Mouse (Mus musculus): ENCODE data around the gene Ddx19a.
"Not testable (repeated sequence)": the region's sequence is repeated elsewhere in the genome, so short reads cannot be mapped to it uniquely, and the experiment has no call there.

The Ddx19a gene

DNA sequence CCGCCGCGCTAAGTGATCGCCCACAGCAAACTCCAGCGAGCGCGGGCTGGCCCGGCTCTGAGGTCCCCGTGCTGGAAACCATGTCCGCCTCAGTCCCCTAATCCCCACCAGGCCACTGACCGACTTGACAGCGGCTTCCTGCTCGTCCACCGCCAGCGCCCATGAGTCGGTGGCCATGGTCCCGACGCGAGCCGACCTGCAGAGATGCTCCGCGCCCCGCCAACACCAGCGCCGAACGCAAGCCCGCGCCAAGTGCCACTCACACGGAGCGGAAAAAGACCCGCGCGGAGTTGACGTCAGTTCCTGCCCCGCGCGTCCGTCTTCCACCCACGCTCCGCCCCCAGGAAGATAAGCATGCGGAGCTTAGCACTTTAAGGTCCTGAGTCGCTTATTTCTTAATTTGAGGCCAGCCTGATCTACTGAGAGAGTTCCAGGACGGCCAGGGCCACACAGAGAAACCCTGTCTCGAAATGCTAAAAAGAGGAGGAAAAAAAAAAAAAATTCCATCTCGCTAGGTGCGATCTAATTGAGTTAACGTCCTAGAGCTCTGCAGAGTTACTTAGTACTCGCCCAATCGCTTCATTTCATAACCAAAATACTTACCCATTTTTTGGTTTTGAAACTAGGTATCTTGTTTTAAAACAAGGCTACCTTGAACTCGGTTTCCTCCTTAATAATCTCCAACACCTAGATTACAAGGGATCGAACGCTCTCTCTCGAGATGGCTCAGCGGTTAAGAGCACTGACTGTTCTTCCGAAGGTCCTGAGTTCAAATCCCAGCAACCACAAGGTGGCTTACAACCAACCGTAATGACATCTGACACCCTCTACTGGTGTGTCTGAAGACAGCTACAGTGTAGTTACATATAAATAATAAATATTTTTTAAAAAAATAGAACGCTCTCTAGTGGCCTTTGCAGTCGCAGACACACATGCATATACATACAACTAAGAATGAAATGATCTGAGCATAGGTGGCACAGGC lies at the start of gene Ddx19a:
Ddx19a (minus strand) TSS at position 254 of the 985 bp plus-strand sequence.
- DNase-seq = peak; percentile 84

DNA sequence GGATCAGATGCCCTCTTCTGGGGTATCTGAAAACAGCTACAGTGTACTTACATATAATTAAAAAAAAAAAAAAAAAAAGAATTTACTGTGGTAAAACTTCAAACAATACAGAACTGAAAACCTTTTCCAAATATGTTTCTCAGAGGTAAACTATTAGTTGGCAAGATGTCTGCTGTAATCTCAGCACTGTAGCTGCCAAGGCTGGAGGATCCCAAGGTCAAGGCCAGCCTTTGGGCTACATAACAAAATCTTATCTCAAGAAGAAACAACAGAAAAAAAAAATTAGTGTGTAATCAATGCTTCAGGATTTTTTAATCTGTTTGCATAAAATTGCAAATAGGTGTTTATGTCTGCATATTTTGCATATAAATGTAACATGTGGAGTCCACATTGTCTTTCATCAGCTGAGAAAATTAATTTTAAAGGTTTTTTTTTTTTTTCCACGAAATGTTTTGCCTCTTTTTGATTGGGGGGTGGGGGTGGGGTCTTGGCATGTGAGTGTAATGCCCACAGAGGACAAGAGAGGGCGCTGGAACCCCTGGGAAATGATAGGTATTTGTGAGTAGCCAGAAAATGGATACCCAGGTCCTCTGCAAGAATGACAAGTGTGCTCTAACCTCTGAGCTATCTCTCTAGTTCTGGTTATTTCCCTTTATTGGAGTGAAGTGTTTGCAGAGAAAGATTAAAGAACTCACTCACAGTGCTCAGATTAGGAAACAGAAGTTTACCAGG lies 46.6 kb upstream of the Ddx19a start:
- no peak for DNase-seq

DNA sequence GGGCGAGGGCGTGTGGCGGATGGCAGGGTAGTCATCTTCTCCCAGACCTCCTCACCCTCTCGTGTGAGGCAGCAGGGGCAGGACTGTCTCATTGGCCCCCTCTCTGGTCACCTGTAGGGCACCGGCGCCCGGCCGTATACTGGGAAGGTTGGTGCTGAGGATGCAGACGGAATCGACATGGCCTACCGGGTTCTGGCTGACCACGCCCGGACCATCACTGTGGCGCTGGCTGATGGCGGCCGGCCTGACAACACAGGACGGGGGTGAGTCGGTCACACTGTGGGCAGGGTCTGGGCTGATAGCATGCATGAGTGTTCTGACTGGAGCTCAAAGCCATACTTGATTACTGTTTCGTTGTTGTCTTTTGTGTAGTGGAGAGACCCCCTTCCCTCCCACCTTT lies 44.9 kb upstream of the Ddx19a start:
- DNase-seq = no peak

DNA sequence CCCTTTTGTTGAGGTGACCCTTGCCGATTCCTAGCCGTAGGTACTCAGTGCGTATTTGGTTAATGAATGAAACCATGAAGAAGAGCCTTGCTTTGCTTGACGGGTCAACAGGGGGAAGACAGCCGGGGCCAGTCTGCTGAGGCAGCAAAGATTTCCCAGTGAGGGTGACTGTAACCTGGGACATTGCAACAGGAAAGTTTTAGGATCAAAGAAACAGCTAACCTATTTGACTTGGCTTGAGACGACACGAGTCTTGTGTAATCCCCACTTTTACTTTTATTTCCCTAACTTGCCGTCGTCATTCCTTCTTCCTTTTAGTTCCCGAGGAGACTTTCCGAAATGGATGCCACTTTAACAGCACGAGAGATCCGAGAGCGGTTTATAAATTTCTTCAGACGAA lies 39.0 kb upstream of the Ddx19a start:
- DNase-seq = no peak

DNA sequence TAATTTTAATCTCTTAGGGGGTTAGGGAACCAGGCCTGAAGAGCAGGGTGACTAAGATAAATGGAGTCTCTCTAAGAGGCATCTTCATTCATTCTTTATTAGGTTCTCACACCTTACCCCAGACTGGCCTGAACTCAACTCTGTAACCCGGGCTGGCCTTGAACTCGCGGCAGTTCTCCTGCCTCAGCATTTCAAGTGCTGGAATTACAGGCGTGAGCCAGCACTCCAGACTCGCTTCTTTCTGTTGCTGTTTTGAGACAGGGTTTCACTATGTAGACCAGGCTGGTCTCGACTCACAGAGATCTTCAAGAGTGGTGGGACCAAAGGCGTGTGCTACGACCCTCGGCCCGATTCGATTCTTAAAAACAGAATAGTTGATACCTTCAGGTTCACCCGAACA lies 36.7 kb upstream of the Ddx19a start:
- peak; percentile 65 for DNase-seq

DNA sequence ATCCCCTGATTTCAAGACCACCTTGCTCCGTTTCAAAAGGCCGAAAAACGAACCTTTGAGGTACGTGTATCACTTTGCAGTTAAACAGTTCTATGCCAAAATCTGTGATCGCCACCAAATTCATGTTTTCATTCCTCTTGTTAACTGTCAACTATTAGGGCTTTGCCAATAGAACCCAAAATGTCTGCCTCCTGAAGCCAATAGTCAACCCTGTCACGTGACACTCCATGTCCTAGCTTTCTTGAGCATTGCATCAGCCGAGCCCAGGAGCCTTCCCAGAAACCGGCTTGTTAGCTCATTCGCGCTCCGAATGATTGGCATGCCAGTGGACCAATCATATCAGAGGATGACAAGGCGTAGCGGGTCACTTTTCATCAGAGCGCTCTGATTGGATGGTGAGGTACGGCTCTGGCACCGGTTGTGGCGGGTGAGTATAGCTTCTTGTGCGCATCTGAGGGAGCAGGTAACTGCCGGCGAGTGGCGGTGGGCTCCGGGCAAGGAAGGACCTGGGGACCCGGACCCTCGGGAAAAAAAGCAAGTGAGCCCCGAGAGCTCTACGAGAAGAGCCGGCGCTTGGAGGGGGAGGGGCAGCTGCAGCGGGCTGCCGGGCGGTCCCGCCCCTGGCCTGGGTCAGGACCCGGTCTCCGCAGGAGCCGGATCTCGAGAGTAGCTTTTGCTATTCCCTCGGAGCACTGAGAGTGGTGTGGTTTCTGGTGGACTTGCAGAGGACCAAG lies 36.0 kb upstream of the Ddx19a start:
- peak; percentile 100 for DNase-seq

DNA sequence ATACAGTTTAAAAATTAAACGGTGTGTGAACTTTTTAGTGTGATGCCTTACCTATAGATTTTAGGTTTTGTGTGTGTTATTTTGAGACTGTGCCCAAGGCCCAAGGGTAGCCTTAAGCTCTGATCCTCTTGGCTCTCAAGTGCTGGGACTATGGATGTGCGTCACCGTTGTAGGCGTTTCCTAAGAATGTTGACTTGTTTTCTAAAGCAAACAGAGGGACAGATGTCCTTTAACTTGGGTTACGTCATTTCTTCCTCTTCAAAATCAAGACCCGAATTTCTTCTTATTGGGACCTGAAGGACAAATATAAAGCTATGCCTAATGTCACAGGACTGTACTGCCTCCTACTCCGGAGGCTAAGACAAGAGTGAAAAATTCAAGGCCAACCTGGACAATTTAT lies 35.3 kb upstream of the Ddx19a start, which contains the start of gene Aars:
Aars (plus strand) TSS at position 229 of the 400 bp plus-strand sequence.
- DNase-seq = no peak

DNA sequence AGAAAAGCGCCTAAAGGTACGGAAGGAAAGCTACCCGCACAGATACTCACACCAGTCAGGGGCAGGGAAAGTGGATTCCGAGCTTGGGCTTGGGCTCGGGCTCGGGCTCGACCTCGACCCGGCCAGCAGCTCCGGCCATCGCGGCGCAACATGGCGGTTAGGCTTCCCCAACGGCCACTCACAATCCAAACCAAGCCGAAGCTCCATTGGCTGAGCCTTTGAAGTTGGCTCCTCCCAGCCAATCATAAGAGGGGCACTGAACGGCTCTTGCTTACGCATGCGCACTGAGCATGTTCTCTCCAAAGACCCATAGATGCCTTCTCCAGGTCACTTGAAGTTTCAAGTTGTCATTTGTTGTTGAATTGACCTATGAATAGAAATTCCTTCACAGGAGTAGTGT lies 34.0 kb upstream of the Ddx19a start, which contains the start of gene Ddx19b:
Ddx19b (minus strand) TSS at position 180 of the 400 bp plus-strand sequence.
- DNase-seq = no peak

DNA sequence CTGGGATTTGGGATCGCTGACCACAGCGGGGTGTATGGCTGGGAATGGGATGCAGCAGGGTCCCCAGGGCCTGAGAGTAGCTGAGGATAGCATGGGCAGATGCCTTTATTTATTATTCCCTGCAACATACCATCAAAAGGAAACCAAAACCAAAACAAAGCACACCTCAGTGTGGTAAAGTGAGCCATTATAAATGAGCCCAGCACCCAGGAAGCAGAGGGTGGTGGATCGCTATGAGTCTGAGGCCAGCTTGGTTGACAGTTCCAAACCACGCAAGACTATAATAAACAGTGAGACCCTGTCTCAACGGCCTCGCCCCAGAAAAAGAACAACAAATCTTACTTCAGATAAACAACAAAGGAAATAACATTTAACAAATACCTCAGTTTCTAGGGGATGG lies 32.4 kb upstream of the Ddx19a start:
- DNase-seq = no peak

DNA sequence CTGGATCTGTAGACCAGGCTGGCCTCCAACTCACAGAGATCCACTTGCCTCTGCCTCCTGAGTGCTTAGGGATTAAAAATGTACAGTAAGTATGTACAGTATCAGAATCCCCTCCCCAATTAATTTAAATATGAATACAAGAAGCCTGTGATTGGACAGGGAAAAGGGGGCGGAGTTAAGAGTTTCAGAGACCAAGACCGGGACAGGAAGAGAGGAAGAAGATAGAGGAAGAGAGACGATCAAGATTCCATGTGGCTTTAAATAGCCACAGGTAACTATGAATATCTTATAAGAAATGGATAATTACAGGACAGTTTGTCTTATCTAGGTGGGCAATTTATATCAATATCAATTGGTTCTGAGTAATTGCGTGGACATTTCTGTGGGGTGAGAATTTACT lies 32.0 kb upstream of the Ddx19a start:
- DNase-seq = no peak

DNA sequence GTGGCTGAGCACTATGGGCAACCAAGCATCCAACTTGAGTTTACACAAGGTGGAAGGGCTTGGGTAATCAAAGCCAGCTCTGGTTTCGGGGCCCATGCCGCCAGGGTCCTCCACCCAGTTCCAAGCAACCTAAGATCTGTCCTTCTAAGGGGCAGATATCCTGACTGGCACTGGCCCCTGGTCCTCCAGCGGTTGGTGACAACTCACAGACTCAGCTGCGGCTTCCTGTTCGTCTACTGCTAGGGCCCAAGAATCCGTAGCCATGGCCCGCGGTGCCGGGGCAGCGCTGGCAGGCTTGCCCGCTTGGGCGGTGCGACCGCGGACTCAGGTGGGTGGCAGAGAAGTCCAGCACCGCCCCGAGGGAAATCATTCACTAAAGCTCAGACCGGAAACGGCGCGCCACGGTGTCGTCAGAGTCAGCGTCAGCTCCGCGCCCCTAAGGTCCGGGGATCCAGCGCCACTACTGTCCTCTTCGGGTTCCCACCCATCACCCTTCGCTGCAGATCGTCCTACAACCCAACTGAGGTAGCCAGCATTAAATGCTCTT lies 29.9 kb upstream of the Ddx19a start:
- peak; percentile 86 for DNase-seq

DNA sequence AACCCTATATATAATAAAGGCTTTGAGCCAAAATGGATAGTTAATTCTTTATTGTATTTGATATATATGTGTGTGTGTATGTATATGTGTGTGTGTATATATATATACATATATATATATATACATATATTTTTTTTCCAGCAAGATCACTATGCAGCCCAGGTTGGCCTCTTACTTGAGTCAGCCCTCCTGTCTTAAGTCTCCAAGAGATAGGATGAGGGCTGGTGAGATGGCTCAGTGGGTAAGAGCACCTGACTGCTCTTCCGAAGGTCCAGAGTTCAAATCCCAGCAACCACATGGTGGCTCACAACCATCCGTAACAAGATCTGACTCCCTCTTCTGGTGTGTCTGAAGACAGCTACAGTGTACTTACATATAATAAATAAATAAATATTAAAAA lies 29.0 kb upstream of the Ddx19a start:
- not testable (repeated sequence) for DNase-seq

DNA sequence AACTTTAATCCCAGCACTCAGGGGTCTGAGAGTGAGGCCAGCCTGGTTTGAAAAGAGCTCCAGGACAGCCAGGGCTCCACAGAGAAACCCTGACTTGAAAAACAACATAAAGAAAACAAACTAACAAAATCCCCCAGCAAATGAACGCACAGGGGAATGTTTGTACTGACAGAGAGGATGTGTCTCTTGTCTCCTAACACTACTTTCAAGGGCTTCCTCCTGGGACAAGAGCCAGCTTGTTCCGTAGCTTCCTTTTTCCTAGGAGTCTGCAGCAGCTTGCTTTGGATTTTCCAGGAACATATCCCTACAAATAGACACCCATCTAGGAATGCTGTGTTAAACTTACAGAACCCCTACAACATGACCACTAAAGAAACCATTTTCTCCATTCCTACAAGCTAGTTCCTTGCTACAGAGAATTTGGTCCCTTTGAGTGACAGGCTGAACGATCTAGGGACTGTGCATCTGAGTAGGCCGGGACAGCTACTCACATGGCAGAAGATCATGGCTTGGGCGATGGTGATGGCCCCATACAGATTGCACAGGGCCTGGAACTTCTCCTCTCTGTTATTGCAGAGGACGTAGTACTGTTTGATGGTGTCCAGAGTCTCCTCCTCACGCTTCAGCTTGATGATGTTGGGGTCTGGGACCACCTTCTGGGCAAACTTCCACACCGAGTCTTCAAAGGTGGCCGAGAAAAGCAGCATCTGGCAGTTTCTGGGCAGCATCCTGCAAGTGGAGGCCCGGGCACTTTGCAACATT lies 12.8 kb upstream of the Ddx19a start:
- DNase-seq = not testable (repeated sequence)

DNA sequence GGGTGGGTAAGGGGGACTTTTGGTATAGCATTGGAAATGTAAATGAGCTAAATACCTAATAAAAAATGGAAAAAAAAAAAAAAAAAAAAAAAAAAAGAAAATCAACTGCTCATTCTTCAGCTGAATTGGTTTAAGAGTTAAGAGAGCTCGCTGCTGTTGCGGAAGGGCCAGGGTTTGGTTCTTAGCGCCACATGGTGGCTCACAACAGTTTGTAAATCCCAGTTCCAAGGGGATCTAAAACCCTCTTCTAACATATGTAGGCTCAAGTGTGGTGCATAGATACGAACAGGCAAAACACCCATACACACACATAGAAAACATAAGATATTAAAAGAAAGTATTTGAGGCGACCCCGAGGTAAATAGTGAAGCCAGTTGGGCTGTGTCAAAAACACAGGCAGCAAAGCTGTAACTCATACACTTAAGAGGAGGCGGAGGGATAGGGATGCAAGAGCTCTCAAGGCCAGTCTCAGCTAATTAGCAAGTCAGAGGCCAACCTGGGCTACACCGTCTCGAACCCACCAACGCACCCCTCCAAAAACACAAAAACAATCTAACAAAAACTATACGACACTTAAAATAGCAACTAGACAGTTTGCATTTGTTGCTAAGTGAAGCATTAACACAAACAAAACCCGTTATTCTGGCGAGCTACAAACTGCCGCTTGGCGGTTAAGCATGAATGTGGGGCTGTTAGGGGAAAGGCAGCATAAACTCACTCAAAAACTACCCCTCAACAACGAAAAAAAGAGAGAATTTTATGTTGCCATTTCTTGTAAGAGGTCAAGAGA lies 764 bp downstream of the Ddx19a start:
- DNase-seq = no peak

DNA sequence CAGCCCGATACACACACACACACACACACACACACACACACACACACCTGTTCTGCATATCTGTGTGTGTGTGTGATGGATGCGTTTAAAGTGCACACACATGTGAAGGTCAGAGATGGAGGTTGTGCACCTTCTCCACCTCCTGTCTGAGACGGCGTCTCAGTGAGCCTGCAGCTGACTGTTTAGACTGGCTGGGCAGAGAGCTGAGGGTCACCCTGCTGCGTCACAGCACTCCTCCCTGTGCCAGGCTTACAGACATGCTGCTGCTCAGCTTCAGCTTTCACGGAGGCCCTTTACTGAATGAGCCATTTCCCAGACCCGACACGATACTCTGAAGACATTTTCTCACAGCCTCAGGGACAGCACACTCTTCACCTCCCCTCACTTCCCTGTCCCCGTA lies 7.6 kb downstream of the Ddx19a start:
- DNase-seq = no peak

DNA sequence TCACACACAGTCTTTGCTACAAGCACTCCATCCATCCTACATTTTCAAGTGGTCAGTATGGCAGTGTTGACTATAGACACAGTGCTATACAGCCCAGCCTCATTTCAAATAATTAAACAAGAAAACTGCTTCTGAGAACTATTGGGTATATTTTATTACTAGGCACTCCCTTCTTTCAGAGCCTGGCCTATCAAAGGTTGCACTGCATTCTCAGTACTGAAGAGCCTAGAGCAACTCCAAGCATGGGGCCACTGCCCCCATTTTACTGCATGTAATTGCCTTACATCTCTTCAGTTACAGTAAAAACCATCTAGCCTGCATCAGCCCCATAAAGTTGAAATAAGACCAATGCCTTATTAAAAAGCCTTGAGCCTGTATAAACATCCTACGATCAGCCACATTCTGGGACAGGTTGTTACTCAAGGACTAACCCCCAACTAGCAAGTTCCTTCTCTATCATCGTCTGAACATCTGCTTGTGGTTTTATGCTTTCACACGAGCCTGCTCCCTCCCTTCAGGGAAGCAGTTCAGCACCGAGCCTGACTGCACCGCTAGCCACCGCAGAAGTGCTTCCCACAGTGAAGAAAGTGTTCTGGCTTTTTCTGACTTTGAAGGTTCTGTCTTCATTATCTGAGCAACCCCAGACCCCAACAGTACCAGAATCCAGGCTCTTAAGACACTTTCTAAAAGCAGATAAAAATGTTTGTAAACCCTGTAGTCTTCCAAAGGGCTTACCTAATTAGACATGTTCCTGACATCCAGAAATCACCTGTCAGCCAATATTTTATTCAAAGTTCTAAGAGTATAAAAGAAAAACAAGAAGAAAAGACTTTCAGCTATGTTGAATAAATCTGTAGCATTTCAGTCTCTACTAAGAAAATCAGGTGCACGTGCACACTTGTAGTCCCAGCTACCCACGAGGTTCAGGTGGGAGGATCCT lies 9.5 kb downstream of the Ddx19a start:
- no peak for DNase-seq

DNA sequence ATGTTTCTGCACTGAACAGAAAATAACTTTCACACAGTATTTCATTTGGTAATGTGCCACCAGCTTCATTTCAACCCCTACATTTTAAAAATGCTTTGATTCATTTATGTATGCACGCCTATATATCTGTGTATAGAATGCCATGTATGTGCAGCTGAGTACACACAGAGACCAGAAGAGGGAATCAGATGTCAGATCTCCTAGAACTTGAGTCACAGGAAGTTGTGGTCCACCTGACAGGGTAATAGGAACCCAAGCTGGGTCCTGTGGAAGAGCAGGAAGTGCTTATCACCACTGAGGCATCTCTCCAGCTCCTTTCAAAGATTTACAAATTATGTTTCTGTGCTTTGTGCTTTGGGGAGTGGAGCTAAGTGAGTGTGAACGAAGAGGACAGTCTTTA lies 16.3 kb downstream of the Ddx19a start:
- no peak for DNase-seq

DNA sequence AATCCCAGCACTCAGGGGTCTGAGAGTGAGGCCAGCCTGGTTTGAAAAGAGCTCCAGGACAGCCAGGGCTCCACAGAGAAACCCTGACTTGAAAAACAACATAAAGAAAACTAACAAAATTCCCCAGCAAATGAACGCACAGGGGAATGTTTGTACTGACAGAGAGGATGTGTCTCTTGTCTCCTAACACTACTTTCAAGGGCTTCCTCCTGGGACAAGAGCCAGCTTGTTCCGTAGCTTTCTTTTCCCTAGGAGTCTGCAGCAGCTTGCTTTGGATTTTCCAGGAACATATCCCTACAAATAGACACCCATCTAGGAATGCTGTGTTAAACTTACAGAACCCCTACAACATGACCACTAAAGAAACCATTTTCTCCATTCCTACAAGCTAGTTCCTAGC lies 19.6 kb downstream of the Ddx19a start:
- not testable (repeated sequence) for DNase-seq

DNA sequence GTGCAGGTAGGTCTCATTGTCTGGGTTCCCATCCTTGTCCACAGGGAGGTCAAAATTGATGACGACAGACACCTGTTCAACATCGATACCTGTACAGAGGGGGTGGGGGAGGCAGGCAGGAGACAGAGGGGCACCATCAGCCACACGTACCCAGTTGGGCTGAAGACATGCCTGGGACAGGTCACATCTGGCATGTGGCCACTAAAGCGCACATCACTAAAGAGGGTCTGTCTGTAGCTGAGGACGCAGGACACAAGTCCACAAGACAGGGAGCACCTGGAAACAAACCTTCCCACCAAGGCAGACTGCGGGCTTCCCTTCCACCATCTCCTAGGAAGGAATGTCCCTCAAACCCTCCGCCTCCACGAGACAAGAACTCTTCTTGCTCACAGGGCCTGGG lies 21.1 kb downstream of the Ddx19a start:
- not testable (repeated sequence) for DNase-seq
